Mouse (Mus musculus): ENCODE measurements around the gene 4930535I16Rik.
A peak's percentile ranks its signal among the peaks of the same experiment; 100 is the strongest.
"Not testable (repeated sequence)": the region's sequence is repeated elsewhere in the genome, so short reads cannot be mapped to it uniquely, and the experiment has no call there.

4930535I16Rik gene

GRCm38 (mm10) chr4:123917548-123918140 lies at the start of gene 4930535I16Rik:
TSS of gene 4930535I16Rik (minus strand) at chr4:123918022.
- peak; percentile 55 for DNase-seq (ENCODE audit: low spot score)

GRCm38 (mm10) chr4:123962721-123963120 lies 44.9 kb upstream of the 4930535I16Rik start:
- DNase-seq (ENCODE audit: low spot score) = no peak

GRCm38 (mm10) chr4:123960955-123961354 lies 43.1 kb upstream of the 4930535I16Rik start:
- no peak for DNase-seq (ENCODE audit: low spot score)

GRCm38 (mm10) chr4:123957891-123958290 lies 40.1 kb upstream of the 4930535I16Rik start:
- no peak for DNase-seq (ENCODE audit: low spot score)

GRCm38 (mm10) chr4:123957492-123957808 lies 39.6 kb upstream of the 4930535I16Rik start:
- no peak for DNase-seq (ENCODE audit: low spot score)

GRCm38 (mm10) chr4:123956703-123957491 lies 39.1 kb upstream of the 4930535I16Rik start:
- peak; percentile 85 for DNase-seq (ENCODE audit: low spot score)

GRCm38 (mm10) chr4:123952059-123952458 lies 34.2 kb upstream of the 4930535I16Rik start:
- DNase-seq (ENCODE audit: low spot score) = no peak

- DNase-seq (ENCODE audit: low spot score) = no peak
Observed at GRCm38 (mm10) chr4:123949649-123950048, 31.8 kb upstream of the 4930535I16Rik start.

GRCm38 (mm10) chr4:123948901-123949300 lies 31.1 kb upstream of the 4930535I16Rik start:
- DNase-seq (ENCODE audit: low spot score) = no peak

GRCm38 (mm10) chr4:123947149-123947548 lies 29.3 kb upstream of the 4930535I16Rik start:
- peak; percentile 14 for DNase-seq (ENCODE audit: low spot score)

GRCm38 (mm10) chr4:123946701-123947100 lies 28.9 kb upstream of the 4930535I16Rik start:
- DNase-seq (ENCODE audit: low spot score) = no peak

- DNase-seq (ENCODE audit: low spot score) = not testable (repeated sequence)
Observed at GRCm38 (mm10) chr4:123940878-123941277, 23.1 kb upstream of the 4930535I16Rik start.

GRCm38 (mm10) chr4:123939838-123940237 lies 22.0 kb upstream of the 4930535I16Rik start:
- peak; percentile 90 for DNase-seq (ENCODE audit: low spot score)

- no peak for DNase-seq (ENCODE audit: low spot score)
Observed at GRCm38 (mm10) chr4:123936059-123936458, 18.2 kb upstream of the 4930535I16Rik start.

GRCm38 (mm10) chr4:123934306-123934705 lies 16.5 kb upstream of the 4930535I16Rik start:
- DNase-seq (ENCODE audit: low spot score) = no peak

- DNase-seq (ENCODE audit: low spot score) = no peak
Observed at GRCm38 (mm10) chr4:123929994-123930393, 12.2 kb upstream of the 4930535I16Rik start.

GRCm38 (mm10) chr4:123927961-123928360 lies 10.1 kb upstream of the 4930535I16Rik start:
- no peak for DNase-seq (ENCODE audit: low spot score)

- DNase-seq (ENCODE audit: low spot score) = no peak
Observed at GRCm38 (mm10) chr4:123921055-123921565, 3.3 kb upstream of the 4930535I16Rik start.

GRCm38 (mm10) chr4:123918851-123919250 lies 1.0 kb upstream of the 4930535I16Rik start:
- DNase-seq (ENCODE audit: low spot score) = no peak

GRCm38 (mm10) chr4:123916748-123917547 lies 874 bp downstream of the 4930535I16Rik start, which contains the start of gene Rragc:
TSS of gene Rragc (plus strand) at chr4:123917446.
- DNase-seq (ENCODE audit: low spot score) = peak; percentile 99

GRCm38 (mm10) chr4:123912431-123912830 lies 5.4 kb downstream of the 4930535I16Rik start:
- no peak for DNase-seq (ENCODE audit: low spot score)

- DNase-seq (ENCODE audit: low spot score) = no peak
Observed at GRCm38 (mm10) chr4:123911503-123911902, 6.3 kb downstream of the 4930535I16Rik start.
